Mouse (Mus musculus): ENCODE measurements around the gene Fndc11.
A peak's percentile ranks its signal among the peaks of the same experiment; 100 is the strongest.

Gene Fndc11

GRCm38 (mm10) chr2:181220361-181220760 lies 548 bp downstream of the Fndc11 start:
- peak; percentile 45 to 64 for DNase-seq

GRCm38 (mm10) chr2:181224994-181225393 lies 5.2 kb downstream of the Fndc11 start:
- no peak for DNase-seq

- DNase-seq, result no peak
These were observed 7.3 kb downstream of the Fndc11 start for GRCm38 (mm10) chr2:181227122-181227521.

- DNase-seq, result no peak
These were observed 8.5 kb downstream of the Fndc11 start for GRCm38 (mm10) chr2:181228335-181228734.

- DNase-seq, result peak; percentile 65 to 69
These were observed 11.4 kb downstream of the Fndc11 start for GRCm38 (mm10) chr2:181231171-181231570.

- no peak for DNase-seq
These were observed 13.6 kb downstream of the Fndc11 start for GRCm38 (mm10) chr2:181233443-181233842.

- DNase-seq, result no peak
These were observed 14.9 kb downstream of the Fndc11 start for GRCm38 (mm10) chr2:181234680-181235079.

- no peak for DNase-seq
These were observed 16.1 kb downstream of the Fndc11 start for GRCm38 (mm10) chr2:181235681-181236566.

- DNase-seq, result no peak
These were observed 17.6 kb downstream of the Fndc11 start for GRCm38 (mm10) chr2:181237251-181238014.

- peak in 1 of 2 experiments; percentile 43 for DNase-seq
These were observed 18.3 kb downstream of the Fndc11 start for GRCm38 (mm10) chr2:181238091-181238610.

GRCm38 (mm10) chr2:181238861-181239260 lies 19.0 kb downstream of the Fndc11 start:
- no peak for DNase-seq

- no peak for DNase-seq
These were observed 19.4 kb downstream of the Fndc11 start for GRCm38 (mm10) chr2:181239261-181239660.

- no peak for DNase-seq
These were observed 21.1 kb downstream of the Fndc11 start for GRCm38 (mm10) chr2:181240806-181241440.

GRCm38 (mm10) chr2:181241602-181242313 lies 21.9 kb downstream of the Fndc11 start, which contains the start of gene Helz2:
Gene Helz2, minus strand, starts transcription at chr2:181242027.
- no peak for DNase-seq

- DNase-seq, result no peak
These were observed 22.5 kb downstream of the Fndc11 start for GRCm38 (mm10) chr2:181242314-181242665.

GRCm38 (mm10) chr2:181243706-181244394 lies 24.0 kb downstream of the Fndc11 start:
- DNase-seq, result no peak

GRCm38 (mm10) chr2:181245031-181245430 lies 25.2 kb downstream of the Fndc11 start:
- no peak for DNase-seq

- DNase-seq, result no peak
These were observed 29.4 kb downstream of the Fndc11 start for GRCm38 (mm10) chr2:181249217-181249616.

GRCm38 (mm10) chr2:181251841-181252240 lies 32.0 kb downstream of the Fndc11 start:
- DNase-seq, result no peak

- no peak for DNase-seq
These were observed 33.4 kb downstream of the Fndc11 start for GRCm38 (mm10) chr2:181253248-181253647.

- no peak for DNase-seq
These were observed 47.0 kb downstream of the Fndc11 start for GRCm38 (mm10) chr2:181266839-181267238.

- no peak for DNase-seq
These were observed 52.3 kb downstream of the Fndc11 start for GRCm38 (mm10) chr2:181272092-181272491.
